Mouse (Mus musculus) cerebellum, postnatal 25 days (tissue): ENCODE data around the gene Thegl.
"Not testable (repeated sequence)": the region's sequence is repeated elsewhere in the genome, so short reads cannot be mapped to it uniquely, and the experiment has no call there.

Source experiments
- DNase-seq, 2 experiments: peaks; one replicate each; pipeline ENCODE4 v3.0.0; 2021; ENCODE audit warnings: mixed read lengths in 2 of 2

The Thegl gene

DNA sequence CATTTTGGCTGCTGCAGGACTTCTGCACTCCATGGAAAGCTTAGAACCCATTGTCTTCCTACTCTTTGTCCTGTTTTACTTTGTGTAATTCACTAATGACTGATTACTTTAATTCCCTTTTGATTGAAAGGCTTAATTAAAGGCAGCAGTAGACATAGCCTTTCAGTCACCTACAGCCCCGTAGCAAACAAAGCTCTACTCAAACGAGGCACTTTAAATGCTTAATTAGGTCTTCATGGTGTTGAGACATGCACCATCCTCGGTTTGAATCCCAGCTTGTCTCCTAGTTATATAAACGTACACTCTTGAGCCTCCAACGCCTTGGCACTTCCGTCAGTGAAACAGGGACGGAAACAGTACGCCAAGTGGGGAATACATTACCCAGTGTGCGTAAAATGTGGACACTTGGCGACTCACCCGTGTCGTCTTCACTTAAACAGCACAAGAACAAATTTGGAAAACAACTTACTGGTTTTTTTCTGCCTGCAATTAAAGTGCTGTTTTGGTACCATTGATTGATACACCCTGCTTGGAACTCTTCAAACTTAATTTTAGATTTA is 41.1 kb downstream of the Thegl start:
- no peak for DNase-seq

DNA sequence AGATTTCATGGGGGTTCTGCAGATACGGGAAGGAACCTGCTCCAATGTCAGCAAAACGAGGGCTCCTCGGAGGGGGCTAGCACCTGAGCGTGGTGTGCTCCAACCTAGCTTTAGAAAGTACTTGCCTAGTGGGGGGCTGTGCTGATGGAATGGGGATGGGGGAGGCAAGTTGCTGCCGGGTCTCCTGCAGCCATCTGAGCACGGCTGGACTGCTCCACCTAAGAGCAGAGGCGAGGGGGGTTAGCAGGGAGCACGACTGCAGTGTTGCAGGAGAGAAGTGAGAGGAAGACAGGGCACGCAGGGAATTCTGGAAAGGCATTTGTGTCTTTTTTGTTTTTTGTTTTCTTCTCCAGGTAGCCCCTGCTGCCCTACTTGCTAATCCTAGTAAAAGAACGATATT is 44.5 kb downstream of the Thegl start:
- no peak for DNase-seq

- DNase-seq, result peak; percentile 52 to 69
These were observed 45.7 kb downstream of the Thegl start for GRCm38 (mm10) chr5:77061372-77062038.

GRCm38 (mm10) chr5:77067321-77067720 is 51.5 kb downstream of the Thegl start:
- DNase-seq, result no peak

DNA sequence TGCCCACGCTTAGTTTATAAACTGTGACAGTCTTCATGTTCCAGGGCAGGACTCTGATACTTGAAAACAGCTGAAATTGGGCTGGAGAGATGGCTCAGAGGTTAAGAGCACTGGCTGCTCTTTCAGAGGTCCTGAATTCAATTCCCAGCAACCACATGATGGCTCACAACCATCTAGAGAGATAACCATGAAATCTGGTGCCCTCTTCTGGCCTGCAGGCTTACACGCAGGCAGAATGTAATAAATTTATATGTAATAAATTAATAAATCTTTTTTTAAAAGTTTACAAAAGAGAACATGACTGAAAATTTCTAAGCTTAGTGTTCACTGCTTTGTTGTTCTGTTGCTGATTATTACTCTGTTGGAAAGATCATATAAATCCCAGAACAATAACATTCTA is 55.2 kb downstream of the Thegl start:
- DNase-seq, result no peak

DNA sequence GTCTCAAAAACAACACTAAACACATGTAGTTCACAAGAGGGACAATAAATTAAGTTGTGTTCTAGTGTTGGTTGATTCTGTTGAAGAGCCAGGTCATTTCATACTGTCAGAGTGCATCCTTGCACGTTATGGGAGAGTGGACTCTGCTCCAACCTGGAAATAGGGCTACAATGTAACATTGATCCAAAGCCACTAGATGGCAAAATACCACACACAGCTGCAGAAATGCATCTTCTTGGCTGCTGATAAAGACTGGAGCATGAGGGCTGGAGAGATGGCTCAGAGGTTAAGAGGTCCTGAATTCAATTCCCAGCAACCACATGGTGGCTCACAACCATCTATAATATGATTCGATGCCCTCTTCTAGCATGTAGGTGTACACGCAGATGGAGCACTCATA is 55.8 kb downstream of the Thegl start:
- no peak for DNase-seq

GRCm38 (mm10) chr5:77073794-77074193 is 58.0 kb downstream of the Thegl start:
- DNase-seq, result no peak

- no peak for DNase-seq
These were observed 59.1 kb downstream of the Thegl start for GRCm38 (mm10) chr5:77074914-77075313.

GRCm38 (mm10) chr5:77075951-77076350 is 60.1 kb downstream of the Thegl start:
- DNase-seq, result no peak

GRCm38 (mm10) chr5:77080761-77081160 is 64.9 kb downstream of the Thegl start:
- no peak for DNase-seq

DNA sequence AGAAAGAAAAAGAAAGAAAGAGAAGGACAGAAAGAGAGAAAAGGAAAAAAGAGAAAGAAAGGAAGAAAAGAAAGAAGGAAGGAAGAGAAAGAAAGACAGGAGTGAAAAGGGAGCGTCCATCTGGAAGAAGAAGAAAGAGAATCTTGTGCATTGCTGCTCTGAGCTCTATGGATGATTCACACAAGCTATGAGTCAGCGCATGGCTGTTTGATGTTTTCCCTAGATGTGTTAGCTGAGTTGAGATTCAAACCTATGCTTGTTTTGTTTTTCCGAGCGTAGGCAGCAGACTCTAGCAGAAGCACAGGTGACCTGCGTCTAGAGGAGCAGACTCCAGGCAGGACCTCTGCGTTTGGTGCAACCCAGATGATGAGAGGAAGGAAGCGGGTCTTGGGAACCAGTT is 66.9 kb downstream of the Thegl start:
- no peak for DNase-seq

DNA sequence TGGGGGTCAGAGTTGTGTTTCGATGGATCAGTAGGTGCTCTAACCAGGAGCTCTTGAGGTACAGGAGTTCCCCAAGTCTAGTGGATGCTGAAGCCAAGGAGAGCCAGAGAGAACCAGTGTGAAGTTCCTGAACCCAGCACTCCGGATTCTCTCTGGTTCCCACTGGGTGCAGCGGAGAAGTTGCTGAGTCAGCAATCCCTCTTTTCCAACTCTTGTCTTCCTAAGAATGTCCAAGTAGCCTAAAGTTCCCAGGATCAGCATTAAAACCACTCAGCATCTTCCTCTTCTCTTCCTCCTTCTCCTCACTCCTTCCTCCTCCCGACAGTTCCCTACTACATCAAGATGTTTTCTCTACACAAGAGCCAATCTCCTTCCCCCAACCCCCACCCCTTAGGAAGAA is 68.6 kb downstream of the Thegl start:
- no peak for DNase-seq

- DNase-seq, result no peak
These were observed 70.1 kb downstream of the Thegl start for GRCm38 (mm10) chr5:77085753-77086450.

DNA sequence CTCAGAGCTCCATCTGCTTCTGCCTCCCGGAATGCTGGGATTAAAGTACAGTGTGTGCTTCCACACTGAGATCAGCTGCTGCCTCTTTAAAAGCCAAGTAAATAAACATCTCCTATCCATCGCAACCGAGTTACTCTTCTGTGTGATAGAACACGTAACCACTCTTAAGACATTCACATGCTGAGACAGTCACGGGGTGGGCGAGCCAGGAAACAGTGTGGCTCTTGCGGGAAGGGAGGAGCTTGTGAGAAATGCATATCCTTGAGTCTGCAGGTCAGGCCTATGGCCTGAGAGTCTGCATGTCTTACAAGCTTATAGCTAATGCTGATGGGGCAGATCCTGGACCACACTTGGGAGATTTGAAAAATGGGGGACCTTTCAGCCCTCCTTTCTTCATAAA is 70.7 kb downstream of the Thegl start:
- no peak for DNase-seq

- no peak for DNase-seq
These were observed 71.3 kb downstream of the Thegl start for GRCm38 (mm10) chr5:77087122-77087521.

- DNase-seq, result peak; percentile 46 to 69
These were observed 73.5 kb downstream of the Thegl start for GRCm38 (mm10) chr5:77089294-77089693.

- DNase-seq, result no peak
These were observed 74.1 kb downstream of the Thegl start for GRCm38 (mm10) chr5:77089901-77090300.

GRCm38 (mm10) chr5:77090521-77091096 is 74.8 kb downstream of the Thegl start:
- no peak for DNase-seq

DNA sequence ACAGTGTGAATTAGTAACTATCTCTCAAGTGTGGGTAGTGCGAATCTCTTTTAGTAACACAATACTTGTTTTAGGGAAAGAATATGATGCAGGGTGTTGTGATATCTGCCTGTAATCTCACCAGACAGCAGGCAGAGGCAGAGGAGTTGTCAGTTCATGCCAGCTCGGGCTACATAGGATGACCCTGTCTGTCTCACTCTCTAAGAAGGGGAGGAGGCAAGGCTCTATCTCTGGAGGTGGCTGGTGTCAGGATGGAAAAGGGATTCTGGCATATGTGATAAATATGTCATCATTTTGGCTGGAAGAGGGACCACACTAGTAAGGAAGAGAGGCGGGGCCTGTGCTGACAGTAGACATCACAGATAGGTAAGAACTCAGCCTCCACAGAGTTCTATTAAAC is 76.1 kb downstream of the Thegl start:
- no peak for DNase-seq

DNA sequence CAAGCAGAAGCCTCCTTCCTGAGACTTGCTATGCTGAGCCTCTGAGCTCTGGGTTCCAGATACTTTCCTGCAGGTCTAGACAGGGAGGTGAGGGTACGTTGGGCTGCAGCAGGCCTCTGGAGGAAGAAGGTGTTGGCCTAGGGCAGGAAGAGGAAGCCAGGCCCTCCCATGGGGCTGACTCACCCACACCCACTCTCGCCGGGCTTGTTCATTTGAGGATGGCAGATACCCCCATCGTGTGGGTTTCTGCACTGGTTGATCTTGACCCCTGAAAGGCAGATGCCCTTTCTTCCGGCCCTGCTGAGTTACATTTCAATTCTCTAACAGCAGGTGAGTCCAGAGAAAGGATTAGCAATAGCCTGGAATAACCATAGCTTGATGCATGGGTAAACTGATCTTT is 76.7 kb downstream of the Thegl start:
- no peak for DNase-seq

DNA sequence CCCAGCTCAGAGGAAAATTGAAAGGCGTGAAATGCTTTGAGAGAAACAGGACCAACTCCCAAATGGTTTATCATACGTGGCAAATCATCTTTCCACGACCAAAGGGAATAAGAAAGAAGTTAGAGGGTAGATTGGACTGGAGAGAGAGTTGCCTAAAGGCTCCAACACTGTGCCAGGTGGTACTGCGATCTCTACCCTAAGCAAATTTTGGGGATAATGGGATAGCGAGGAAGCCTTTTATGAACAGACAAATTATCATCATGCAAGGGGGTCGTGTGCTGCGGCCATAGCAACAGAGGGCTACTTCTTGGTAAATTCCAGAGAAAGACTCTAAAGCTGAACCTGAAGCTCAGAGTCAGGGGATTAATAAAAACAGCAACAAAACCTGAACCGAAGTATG is 78.1 kb downstream of the Thegl start:
- DNase-seq, result no peak

DNA sequence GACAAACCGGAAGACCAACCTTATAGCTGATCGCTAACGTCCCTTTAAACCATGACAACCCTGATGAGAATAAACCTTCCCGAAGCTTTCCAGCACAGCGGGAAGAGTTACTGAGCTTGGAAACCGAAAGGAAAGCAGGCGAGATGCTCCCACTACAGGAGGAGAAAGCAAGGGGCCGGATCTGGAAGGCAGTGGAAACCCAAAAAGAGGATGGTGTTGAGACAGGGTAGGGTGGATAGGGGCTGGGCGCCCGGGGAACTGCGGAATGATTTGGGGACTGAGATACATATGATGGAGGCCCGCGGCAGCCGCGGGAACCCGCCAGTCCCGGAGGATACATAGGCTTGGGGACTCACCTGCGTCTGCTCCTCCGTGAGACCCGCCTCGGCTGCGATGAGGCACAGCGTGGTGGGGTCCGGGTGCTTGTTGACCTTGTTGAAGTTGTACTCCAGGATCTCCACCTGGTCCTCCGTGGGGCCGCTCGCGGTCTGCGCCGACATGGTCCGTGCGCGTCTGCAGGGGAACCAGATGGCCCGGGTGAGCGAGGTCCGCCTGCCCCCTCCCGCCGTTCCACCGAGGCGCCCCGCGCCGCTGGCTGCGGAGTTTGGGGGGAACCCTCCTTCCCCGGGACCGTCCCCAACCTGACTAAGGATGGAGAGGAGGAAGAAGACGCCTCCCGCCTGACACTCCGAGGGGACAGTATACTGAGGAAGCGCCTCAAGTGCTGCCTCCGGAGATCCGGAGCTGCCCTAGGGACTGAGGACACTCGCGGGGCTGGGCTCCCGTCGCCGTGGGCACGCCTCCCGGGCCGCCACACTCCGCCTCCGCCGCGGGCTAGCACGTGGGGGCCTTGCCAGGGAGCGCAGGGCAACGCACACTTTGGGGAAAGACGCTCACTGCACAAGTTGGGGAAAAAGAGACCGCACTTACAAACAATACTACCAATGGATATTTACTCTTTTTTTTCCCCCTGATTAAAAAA is 79.0 kb downstream of the Thegl start:
- DNase-seq, result peak; percentile 61 to 75

DNA sequence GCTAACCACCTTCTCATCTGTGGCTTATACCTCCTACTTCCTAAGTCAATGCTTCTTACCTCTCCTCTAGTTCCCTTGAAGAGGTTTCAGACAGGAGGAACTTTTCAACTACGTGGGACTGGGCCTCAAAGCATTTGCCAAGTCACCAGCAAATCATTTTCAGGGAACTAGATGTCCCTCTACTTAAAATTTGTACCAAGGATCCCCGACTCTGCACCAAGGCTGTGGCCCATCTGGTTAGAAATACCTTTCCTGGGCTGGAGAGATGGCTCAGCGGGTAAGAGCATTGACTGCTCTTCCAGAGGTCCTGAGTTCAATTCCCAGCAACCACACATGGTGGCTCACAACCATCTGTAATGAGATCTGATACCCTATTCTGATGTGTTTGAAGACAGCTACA is 80.4 kb downstream of the Thegl start:
- DNase-seq, result not testable (repeated sequence)
